Mouse (Mus musculus) Muller cell, postnatal 12 days (primary cell): ENCODE data around the gene Gm9117.
"Not testable (repeated sequence)": the region's sequence is repeated elsewhere in the genome, so short reads cannot be mapped to it uniquely, and the experiment has no call there.

Experiments used
- DNase-seq: peaks from one replicate; pipeline ENCODE4 v3.0.0-alpha.2; 2015; ENCODE audit errors: inconsistent ontology term

Gene Gm9117

DNA sequence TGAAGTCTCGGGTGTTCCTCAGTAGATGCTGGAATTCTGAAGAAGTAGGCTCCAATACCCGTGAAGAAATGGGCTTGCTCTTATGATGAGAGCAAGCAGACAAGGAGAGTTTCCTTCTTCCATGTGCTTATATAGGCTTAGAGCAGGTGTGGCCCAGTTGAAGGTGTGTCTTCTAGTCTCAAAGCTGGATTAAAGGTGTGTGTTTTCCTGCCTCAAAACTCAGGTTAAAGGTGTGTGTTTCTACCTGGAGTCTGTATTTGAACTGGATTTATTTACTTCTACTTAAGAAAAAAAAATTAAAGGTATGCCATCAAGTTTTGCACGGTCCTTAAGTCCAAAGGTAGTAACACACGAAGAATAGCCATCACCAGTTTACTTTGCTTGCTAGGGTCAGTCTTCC is at the start of gene Gm9117:
TSS of gene Gm9117 (minus strand) at position 101 of the 400 bp plus-strand sequence.
- DNase-seq = not testable (repeated sequence)

DNA sequence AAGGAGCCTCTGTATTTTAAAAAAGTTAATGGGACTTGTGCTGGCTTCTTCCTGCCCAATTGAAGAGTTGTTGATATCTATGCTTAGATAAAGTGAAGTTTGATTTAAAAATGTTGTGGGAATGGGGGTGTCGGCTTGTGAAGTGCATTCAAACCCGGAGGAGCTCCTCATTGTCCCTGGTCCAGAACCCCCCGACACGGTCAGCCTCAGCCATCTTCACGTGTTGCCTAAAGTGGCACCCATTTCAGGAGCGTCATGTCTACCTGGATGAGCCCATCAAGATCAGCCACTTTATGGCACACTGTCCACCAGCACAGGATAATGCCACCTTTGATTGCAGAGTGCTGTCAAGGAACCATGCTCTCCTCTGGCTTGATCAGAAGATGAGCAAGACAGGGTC is 25.6 kb upstream of the Gm9117 start:
- not testable (repeated sequence) for DNase-seq

DNA sequence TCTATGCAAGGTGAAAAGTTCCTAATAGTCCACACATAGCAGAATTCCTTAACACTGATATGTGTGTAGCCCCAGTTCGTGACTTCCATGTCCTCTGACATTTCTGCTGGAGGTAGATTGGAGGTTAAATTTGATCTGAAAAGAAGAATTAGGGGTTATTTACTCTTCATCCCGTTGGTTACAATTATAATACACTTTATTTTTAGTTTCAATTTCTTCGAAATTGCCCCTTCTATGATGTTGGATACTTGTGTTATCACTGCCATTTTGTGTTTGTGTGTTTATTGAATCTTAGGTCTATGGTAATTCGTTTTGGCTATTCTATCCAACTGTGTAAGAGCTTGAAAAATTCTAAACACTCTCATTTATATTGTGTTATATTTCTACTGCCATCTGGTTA is 17.9 kb upstream of the Gm9117 start, which contains the start of gene Tdpoz5:
TSS of gene Tdpoz5 (minus strand) at position 101 of the 400 bp plus-strand sequence.
- DNase-seq = not testable (repeated sequence)

DNA sequence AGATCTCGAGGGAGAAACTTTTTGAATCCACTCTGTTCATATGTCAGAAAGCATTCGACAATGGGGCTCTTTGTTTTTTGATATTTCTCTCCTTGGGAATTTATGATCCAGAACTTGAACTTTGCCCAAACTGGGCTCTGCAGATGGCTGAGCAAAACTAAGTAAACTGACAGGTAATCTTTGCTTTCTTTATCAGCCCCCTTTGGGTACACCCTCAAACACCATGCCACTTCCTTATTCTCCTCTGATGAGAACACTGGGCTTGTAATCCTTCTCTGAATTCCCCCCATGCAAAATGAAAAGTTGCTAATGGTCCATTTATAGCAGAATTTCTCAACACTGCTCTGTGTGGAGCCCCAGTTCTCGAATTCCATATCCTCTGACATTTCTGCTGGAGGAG is 5.0 kb downstream of the Gm9117 start:
- not testable (repeated sequence) for DNase-seq
